Mouse (Mus musculus): ENCODE results near the gene Svs4. TPM values are rescaled to one million over a fixed set of nuclear protein-coding genes. Genes with fewer than 3 reads are reported as not detected.
"Not testable (repeated sequence)": the region's sequence is repeated elsewhere in the genome, so short reads cannot be mapped to it uniquely, and the experiment has no call there.

Gene Svs4
- not detected for polyA plus RNA-seq (2021)

- in situ Hi-C loops (cut with MboI; ENCODE audit: low pct_unique_long_range_greater_than_20kb) = no loop called here
- ChIA-PET CTCF (no interaction called here), POLR2A (interaction anchor here (0.6 kb wide), 1 partner anchor 64 kb away, joined by 3 read pairs; no protein-coding TSS in a partner anchor)
- peaks cover 26% of the 10 kb centered on the region for H3K27me3 ChIP-seq
- TF ChIP-seq CTCF (IDR thresholded peaks at IDR 0.05) = no peak
- no peak for ATAC-seq
- DNase-seq (ENCODE audit: low read depth, low spot score) = no peak
Measured at GRCm38 (mm10) chr2:164278359-164278758, at the start of gene Svs4. Gene Svs4, minus strand, starts transcription at chr2:164278459.

GRCm38 (mm10) chr2:164320983-164321382, 42.7 kb upstream of the Svs4 start:
- peaks cover 44% of the 10 kb centered on the region for H3K27me3 ChIP-seq
- in situ Hi-C loops (cut with MboI; ENCODE audit: low pct_unique_long_range_greater_than_20kb) = no loop called here
- POLR2A ChIA-PET = no interaction called here
- TF ChIP-seq CTCF (IDR thresholded peaks at IDR 0.05) = no peak
- ATAC-seq (no peak), DNase-seq (ENCODE audit: low read depth, low spot score) (no peak)
- CTCF ChIA-PET = no interaction called here

- DNase-seq (ENCODE audit: low read depth, low spot score); POLR2A ChIA-PET; in situ Hi-C loops (cut with MboI; ENCODE audit: low pct_unique_long_range_greater_than_20kb); ATAC-seq; CTCF ChIA-PET: not testable (repeated sequence)
- H3K27me3 ChIP-seq = peaks cover 29% of the 10 kb centered on the region
Measured at GRCm38 (mm10) chr2:164316451-164316850, 38.2 kb upstream of the Svs4 start, which contains the start of gene Svs6. Gene Svs6, plus strand, starts transcription at chr2:164316751.

- peaks cover 29% of the 10 kb centered on the region for H3K27me3 ChIP-seq
- CTCF ChIA-PET; ATAC-seq; in situ Hi-C loops (cut with MboI; ENCODE audit: low pct_unique_long_range_greater_than_20kb); DNase-seq (ENCODE audit: low read depth, low spot score); POLR2A ChIA-PET: not testable (repeated sequence)
Measured at GRCm38 (mm10) chr2:164315460-164315859, 37.2 kb upstream of the Svs4 start.

- in situ Hi-C loops (cut with MboI; ENCODE audit: low pct_unique_long_range_greater_than_20kb) = no loop called here
- ChIA-PET CTCF (no interaction called here), POLR2A (no interaction called here)
- TF ChIP-seq CTCF (IDR thresholded peaks at IDR 0.05) = no peak
- ATAC-seq = no peak
- DNase-seq (ENCODE audit: low read depth, low spot score) = no peak
- H3K27me3 ChIP-seq = peaks cover 12% of the 10 kb centered on the region
Measured at GRCm38 (mm10) chr2:164312599-164312998, 34.3 kb upstream of the Svs4 start.

GRCm38 (mm10) chr2:164288968-164289367, 10.7 kb upstream of the Svs4 start, which contains the start of gene Svs3a:
Gene Svs3a, plus strand, starts transcription at chr2:164289268.
- DNase-seq (ENCODE audit: low read depth, low spot score); ATAC-seq; POLR2A ChIA-PET; in situ Hi-C loops (cut with MboI; ENCODE audit: low pct_unique_long_range_greater_than_20kb); CTCF ChIA-PET: not testable (repeated sequence)
- peaks cover 12% of the 10 kb centered on the region for H3K27me3 ChIP-seq

- POLR2A ChIA-PET = not testable (repeated sequence)
Measured at GRCm38 (mm10) chr2:164256540-164256939, 21.7 kb downstream of the Svs4 start, which contains the start of gene Svs3b. Gene Svs3b, minus strand, starts transcription at chr2:164256640.

GRCm38 (mm10) chr2:164238366-164238765, 39.9 kb downstream of the Svs4 start, which contains the start of gene Svs2:
Gene Svs2, minus strand, starts transcription at chr2:164238466.
- peaks cover 20% of the 10 kb centered on the region for H3K27me3 ChIP-seq
- ATAC-seq (no peak), DNase-seq (ENCODE audit: low read depth, low spot score) (no peak)
- TF ChIP-seq CTCF (IDR thresholded peaks at IDR 0.05) = no peak
- CTCF ChIA-PET = no interaction called here
- POLR2A ChIA-PET = no interaction called here
- in situ Hi-C loops (cut with MboI; ENCODE audit: low pct_unique_long_range_greater_than_20kb) = no loop called here

More at GRCm38 (mm10) chr2:164256540-164256939, 21.7 kb downstream of the Svs4 start, which contains the start of gene Svs3b:
- H3K27me3 ChIP-seq = peaks cover 26% of the 10 kb centered on the region
- ATAC-seq; DNase-seq (ENCODE audit: low read depth, low spot score); in situ Hi-C loops (cut with MboI; ENCODE audit: low pct_unique_long_range_greater_than_20kb); CTCF ChIA-PET: not testable (repeated sequence)

GRCm38 (mm10) chr2:164232671-164233070, 45.6 kb downstream of the Svs4 start:
- no peak for DNase-seq (ENCODE audit: low read depth, low spot score)
- peaks cover 15% of the 10 kb centered on the region for H3K27me3 ChIP-seq
- ChIA-PET CTCF (no interaction called here), POLR2A (no interaction called here)
- in situ Hi-C loops (cut with MboI; ENCODE audit: low pct_unique_long_range_greater_than_20kb) = no loop called here
- no peak for ATAC-seq
- TF ChIP-seq CTCF (IDR thresholded peaks at IDR 0.05) = no peak

GRCm38 (mm10) chr2:164228361-164229070, 49.7 kb downstream of the Svs4 start:
- peaks cover 14% of the 10 kb centered on the region for H3K27me3 ChIP-seq
- TF ChIP-seq CTCF (IDR thresholded peaks at IDR 0.05) = no peak
- ATAC-seq = no peak
- in situ Hi-C loops (cut with MboI; ENCODE audit: low pct_unique_long_range_greater_than_20kb) = no loop called here
- CTCF ChIA-PET = no interaction called here
- POLR2A ChIA-PET = no interaction called here
- DNase-seq (ENCODE audit: low read depth, low spot score) = no peak

Other genes starting within 250 kb of the Svs4 start
- 28.8 TPM for gene Stk4, start 208.1 kb downstream of the Svs4 start, polyA plus RNA-seq (2021)
- gene Tomm34, start 207.3 kb downstream of the Svs4 start, polyA plus RNA-seq (2021) = 58.3 TPM
- gene Kcns1, start 107.3 kb downstream of the Svs4 start, polyA plus RNA-seq (2021) = not detected
- 0.05 TPM for gene Wfdc5, start 95.7 kb downstream of the Svs4 start, polyA plus RNA-seq (2021)
- not detected for gene Wfdc12, start 87.9 kb downstream of the Svs4 start, polyA plus RNA-seq (2021)
- not detected for gene Wfdc15a, start 78.3 kb downstream of the Svs4 start, polyA plus RNA-seq (2021)
- gene Wfdc15b, start 56.8 kb downstream of the Svs4 start, polyA plus RNA-seq (2021) = not detected
- not detected for gene Svs2, start 40.0 kb downstream of the Svs4 start, polyA plus RNA-seq (2021)
- not detected for gene Svs3b, start 21.8 kb downstream of the Svs4 start, polyA plus RNA-seq (2021)
- gene Svs3a, start 10.8 kb upstream of the Svs4 start, polyA plus RNA-seq (2021) = not detected
- not detected for gene Svs6, start 38.3 kb upstream of the Svs4 start, polyA plus RNA-seq (2021)
- not detected for gene Svs5, start 54.3 kb upstream of the Svs4 start, polyA plus RNA-seq (2021)
- gene Slpi, start 110.6 kb upstream of the Svs4 start, polyA plus RNA-seq (2021) = 149 TPM
- 0.06 TPM for gene Rbpjl, start 124.7 kb upstream of the Svs4 start, polyA plus RNA-seq (2021)
- gene Matn4, start 126.7 kb upstream of the Svs4 start, polyA plus RNA-seq (2021) = 0.10 TPM
- 672 TPM for gene Sdc4, start 165.4 kb upstream of the Svs4 start, polyA plus RNA-seq (2021)
- 55.1 TPM for gene Sys1, start 178.5 kb upstream of the Svs4 start, polyA plus RNA-seq (2021)
- gene Gm20458, start 182.5 kb upstream of the Svs4 start, polyA plus RNA-seq (2021) = 18.5 TPM
- 0.39 TPM for gene Trp53tg5, start 195.3 kb upstream of the Svs4 start, polyA plus RNA-seq (2021)
- 48.8 TPM for gene Dbndd2, start 207.6 kb upstream of the Svs4 start, polyA plus RNA-seq (2021)
- gene Pigt, start 219.1 kb upstream of the Svs4 start, polyA plus RNA-seq (2021) = 136 TPM

Measured in Patski (cell line).